Mouse (Mus musculus): ENCODE measurements around the gene Fam228a.

DNA sequence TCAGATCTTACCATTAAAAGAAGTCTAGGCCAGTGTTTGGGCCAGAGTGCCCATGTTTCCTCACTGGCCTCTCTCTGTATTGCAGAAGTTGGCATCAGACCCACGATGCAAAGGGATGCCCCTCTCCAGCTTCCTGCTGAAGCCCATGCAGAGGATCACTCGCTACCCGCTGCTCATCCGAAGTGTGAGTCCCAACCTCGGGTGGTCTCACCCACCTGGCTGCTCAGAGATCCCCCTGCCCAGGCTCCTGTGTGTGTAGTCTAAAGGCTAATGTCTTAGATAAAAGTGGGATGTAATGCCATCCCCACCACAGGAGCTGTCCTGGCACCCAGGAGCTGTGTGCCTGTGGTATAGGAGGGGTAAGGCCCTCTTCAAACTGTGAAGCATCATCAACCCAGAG is 32.1 kb downstream of the Fam228a start:
- TF ChIP-seq CTCF (IDR thresholded peaks at IDR 0.05; ENCODE audit: insufficient read depth, low read depth, low read length) (no peak), POLR2A (IDR thresholded peaks at IDR 0.05; ENCODE audit: insufficient read depth, low read depth, low read length) (no peak)

All from olfactory bulb, adult 2 months (tissue).